Mouse (Mus musculus) E14TG2a.4 (cell line): Measurements from ENCODE around the gene Slc25a23.

ENCODE experiments used
- H3K27me3 ChIP-seq: 2 replicates; pipeline ENCODE4 v1.6.1; 2014; ENCODE audit warnings: low read length, control low read depth; ENCODE audit not compliant: insufficient read depth
- H3K36me3 ChIP-seq: 2 replicates; pipeline ENCODE4 v1.6.1; 2014; ENCODE audit warnings: low read length, control low read depth; ENCODE audit not compliant: insufficient read depth
- H3K4me1 ChIP-seq: replicated peaks from 2 replicates; pipeline ENCODE4 v1.6.1; 2014; ENCODE audit warnings: low read depth, low read length, control low read depth
- H3K4me3 ChIP-seq: replicated peaks from 2 replicates; pipeline ENCODE4 v1.5.1; 2014; ENCODE audit warnings: mild to moderate bottlenecking, low read length
- H3K9me3 ChIP-seq: 2 replicates; pipeline ENCODE4 v1.6.1; 2014; ENCODE audit warnings: low read length, control low read depth
- CTCF ChIP-seq: conservative IDR thresholded peaks from 2 replicates; pipeline ENCODE4 v1.5.1; 2014; ENCODE audit warnings: low read length
- NANOG ChIP-seq: IDR thresholded peaks from 2 replicates; pipeline ENCODE4 v1.6.1; 2014; ENCODE audit warnings: borderline replicate concordance, low read length, mixed read lengths
- POU5F1 ChIP-seq: IDR thresholded peaks from 2 replicates; pipeline ENCODE4 v1.6.1; 2014; ENCODE audit warnings: low read length, borderline replicate concordance

The Slc25a23 gene

DNA sequence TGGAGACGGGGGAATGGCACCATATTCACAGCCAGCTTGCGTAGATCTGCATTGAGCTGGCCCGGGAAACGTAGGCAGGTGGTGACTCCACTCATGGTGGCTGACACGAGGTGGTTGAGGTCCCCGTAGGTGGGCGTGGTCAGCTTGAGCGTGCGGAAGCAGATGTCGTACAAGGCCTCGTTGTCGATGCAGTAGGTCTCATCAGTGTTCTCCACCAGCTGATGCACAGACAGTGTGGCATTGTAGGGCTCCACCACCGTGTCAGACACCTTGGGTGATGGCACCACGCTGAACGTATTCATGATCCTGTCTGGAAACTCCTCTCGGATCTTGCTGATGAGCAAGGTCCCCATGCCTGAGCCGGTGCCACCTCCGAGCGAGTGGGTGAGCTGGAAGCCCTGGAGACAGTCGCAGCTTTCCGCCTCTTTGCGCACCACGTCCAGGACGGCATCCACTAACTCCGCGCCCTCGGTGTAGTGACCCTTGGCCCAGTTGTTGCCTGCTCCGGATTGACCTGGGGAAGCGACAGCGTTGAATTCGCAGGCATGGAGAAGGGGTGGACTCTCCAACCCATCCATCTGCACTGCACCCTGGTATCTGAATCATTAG lies 21.7 kb upstream of the Slc25a23 start:
- no peaks in the 10 kb centered on the region for H3K36me3 ChIP-seq

DNA sequence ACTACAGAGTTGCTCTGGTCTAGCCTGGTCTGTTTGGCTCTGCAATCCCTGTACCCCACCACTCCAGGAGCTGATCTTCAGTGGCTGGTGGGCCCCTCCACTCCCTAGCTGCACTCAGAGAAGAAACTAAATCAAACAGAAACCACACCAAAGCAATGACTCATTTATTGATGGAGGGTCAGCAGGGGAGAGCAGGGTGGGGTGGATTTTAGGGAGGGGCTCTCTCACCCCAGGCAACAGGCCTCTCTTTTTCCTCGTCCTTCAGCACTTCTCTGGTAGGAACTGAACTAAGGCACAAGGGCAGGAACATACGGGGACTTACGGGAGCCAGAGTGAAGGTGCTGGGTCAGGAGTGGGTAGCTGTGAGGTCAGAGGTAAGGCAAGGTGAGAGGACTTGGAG lies 20.3 kb upstream of the Slc25a23 start:
- no peaks in the 10 kb centered on the region for H3K9me3 ChIP-seq
- peaks cover 43% of the 10 kb centered on the region for H3K4me1 ChIP-seq
- H3K27me3 ChIP-seq: peaks cover 39% of the 10 kb centered on the region
- no peak for TF ChIP-seq POU5F1
- TF ChIP-seq CTCF: no peak
- TF ChIP-seq NANOG: no peak
- H3K36me3 ChIP-seq: no peaks in the 10 kb centered on the region
- H3K4me3 ChIP-seq: no peak overlapping the region

More for the DNA sequence above, 21.7 kb upstream of the Slc25a23 start:
- TF ChIP-seq CTCF: no peak
- no peak for TF ChIP-seq NANOG
- TF ChIP-seq POU5F1: no peak
- H3K4me3 ChIP-seq: no peak overlapping the region; the same call in 1 of the 2 replicates
- H3K9me3 ChIP-seq: no peaks in the 10 kb centered on the region
- H3K4me1 ChIP-seq: peaks cover 43% of the 10 kb centered on the region
- H3K27me3 ChIP-seq: peaks cover 44% of the 10 kb centered on the region

DNA sequence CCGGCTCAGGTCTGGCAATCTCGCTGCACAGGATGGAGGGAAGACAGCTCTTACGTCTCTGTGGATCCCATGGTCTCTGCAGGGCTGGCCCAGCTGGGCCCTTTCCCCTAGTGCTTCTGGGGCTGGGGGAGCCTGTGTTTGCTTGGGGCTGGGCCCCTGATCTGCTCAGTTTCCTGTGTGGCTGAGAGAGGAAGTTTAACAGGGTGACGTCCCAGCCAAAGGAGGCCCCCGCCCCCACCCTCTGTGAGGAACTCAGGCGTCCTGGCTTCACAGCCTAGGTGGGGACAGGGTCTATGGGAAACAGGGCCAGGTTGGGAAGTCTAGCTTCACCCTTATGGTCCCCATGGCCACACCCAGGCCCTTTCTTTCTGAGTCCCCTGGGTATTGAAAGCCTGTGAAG lies 18.7 kb upstream of the Slc25a23 start, which contains the start of gene Dennd1c:
Dennd1c (minus strand) TSS at position 179 of the 400 bp plus-strand sequence.
- no peaks in the 10 kb centered on the region for H3K9me3 ChIP-seq
- no peaks in the 10 kb centered on the region for H3K36me3 ChIP-seq
- H3K4me1 ChIP-seq: peaks cover 53% of the 10 kb centered on the region
- peaks cover 35% of the 10 kb centered on the region for H3K27me3 ChIP-seq
- H3K4me3 ChIP-seq: no peak within 1 kb of the TSS
- TF ChIP-seq CTCF: no peak

DNA sequence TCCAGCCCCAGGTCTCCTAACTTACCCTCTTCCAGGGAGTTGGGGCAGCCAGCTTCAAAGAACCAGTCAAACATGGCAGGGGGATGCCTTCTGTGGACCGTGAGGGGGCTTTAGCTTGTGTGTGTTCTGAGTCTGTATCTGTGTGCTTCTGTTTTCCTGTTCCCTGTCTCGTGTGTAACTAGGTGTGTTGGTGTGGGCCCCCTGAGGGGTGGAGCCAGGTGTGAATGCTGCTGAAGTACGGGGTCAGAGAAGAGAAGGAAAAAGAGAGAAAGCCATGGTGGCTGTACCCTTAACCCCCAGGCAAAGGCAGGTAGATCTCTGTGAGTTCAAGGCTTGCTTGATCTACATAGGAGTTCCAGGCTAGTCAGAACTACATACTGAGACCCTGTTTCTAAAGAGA lies 17.3 kb upstream of the Slc25a23 start:
- Histone ChIP-seq H3K4me3 (no peak overlapping the region), H3K27me3 (peaks cover 41% of the 10 kb centered on the region), H3K36me3 (no peaks in the 10 kb centered on the region), H3K9me3 (no peaks in the 10 kb centered on the region), H3K4me1 (peaks cover 61% of the 10 kb centered on the region)
- no peak for TF ChIP-seq CTCF
- no peak for TF ChIP-seq NANOG
- TF ChIP-seq POU5F1: no peak

DNA sequence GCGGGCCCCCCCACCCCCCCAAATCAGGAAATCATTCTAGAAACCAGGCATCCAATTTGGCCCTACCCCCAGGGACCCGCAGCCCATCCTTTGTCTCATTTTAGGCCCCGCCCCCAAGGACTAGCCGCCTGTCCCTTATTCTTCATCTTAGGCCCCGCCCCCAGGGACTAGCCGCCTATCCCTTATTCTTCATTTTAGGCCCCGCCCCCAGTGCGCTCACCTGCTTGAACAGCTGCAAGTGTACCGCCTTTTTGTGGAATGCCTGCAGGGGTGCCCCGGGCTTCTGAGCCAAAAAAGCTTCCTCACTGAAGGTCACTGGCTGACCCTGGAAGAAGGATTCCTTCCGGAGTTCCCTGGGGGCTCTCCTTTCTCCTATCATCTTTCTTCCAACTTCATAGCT lies 11.0 kb upstream of the Slc25a23 start:
- peaks cover 5% of the 10 kb centered on the region; the same call in 1 of the 2 replicates for H3K36me3 ChIP-seq
- no peak for TF ChIP-seq POU5F1
- peak; percentile 16; the same call in 1 of the 2 replicates for TF ChIP-seq NANOG
- no peak for TF ChIP-seq CTCF

DNA sequence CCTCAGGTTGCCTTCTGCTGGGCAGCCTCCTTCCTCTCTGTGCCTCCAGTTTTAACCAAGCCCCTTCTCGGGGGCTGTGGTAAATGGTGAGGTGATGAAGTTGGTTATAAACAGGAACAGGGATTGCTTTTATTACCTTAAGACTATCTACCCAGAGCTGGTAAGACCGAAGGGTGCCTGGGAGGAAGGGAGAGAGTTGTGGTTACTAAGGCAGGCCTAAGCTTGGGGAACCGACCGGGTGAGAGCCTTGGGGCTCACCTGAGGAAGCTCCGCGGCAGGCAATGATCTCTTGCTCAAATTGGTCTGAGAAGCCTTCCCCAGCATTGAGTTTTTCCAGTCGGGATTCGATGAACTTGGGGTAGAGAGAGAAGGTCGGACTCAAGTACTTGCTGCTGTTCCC lies 10.6 kb upstream of the Slc25a23 start:
- peak overlapping the region; percentile 52 for H3K4me3 ChIP-seq

More for the DNA sequence above, 11.0 kb upstream of the Slc25a23 start:
- Histone ChIP-seq H3K27me3 (peaks cover 30% of the 10 kb centered on the region), H3K9me3 (no peaks in the 10 kb centered on the region), H3K4me3 (peak overlapping the region; percentile 26; the same call in 1 of the 2 replicates), H3K4me1 (peaks cover 55% of the 10 kb centered on the region)

DNA sequence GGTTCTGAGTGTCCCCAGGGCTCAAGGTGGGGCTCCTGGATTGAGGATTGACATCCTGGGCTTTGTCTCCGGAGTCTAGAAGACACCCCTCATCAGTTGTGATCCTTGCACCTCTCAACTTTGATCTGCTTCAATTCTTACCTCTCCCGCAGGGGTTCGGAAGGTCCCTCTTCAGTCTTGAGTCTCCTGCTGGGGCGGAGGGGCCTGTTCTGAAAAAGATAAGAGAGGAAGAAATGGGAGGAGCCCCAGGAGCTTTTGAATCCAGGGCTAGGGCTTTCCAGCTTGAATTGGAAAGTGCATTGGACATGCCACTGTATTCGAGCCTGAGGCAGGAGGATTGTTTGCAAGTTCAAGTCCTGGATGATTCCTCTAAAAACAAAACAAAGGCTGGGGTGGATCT lies 7.2 kb upstream of the Slc25a23 start:
- Histone ChIP-seq H3K27me3 (peaks cover 37% of the 10 kb centered on the region), H3K9me3 (no peaks in the 10 kb centered on the region), H3K4me3 (no peak overlapping the region), H3K36me3 (peaks cover 13% of the 10 kb centered on the region; the same call in 1 of the 2 replicates), H3K4me1 (peaks cover 67% of the 10 kb centered on the region)
- TF ChIP-seq CTCF (no peak), POU5F1 (no peak), NANOG (no peak)

More for the DNA sequence above, 10.6 kb upstream of the Slc25a23 start:
- H3K9me3 ChIP-seq: no peaks in the 10 kb centered on the region
- peaks cover 8% of the 10 kb centered on the region; the same call in 1 of the 2 replicates for H3K36me3 ChIP-seq
- no peak for TF ChIP-seq NANOG
- no peak for TF ChIP-seq POU5F1
- no peak for TF ChIP-seq CTCF
- H3K27me3 ChIP-seq: peaks cover 30% of the 10 kb centered on the region
- H3K4me1 ChIP-seq: peaks cover 59% of the 10 kb centered on the region

DNA sequence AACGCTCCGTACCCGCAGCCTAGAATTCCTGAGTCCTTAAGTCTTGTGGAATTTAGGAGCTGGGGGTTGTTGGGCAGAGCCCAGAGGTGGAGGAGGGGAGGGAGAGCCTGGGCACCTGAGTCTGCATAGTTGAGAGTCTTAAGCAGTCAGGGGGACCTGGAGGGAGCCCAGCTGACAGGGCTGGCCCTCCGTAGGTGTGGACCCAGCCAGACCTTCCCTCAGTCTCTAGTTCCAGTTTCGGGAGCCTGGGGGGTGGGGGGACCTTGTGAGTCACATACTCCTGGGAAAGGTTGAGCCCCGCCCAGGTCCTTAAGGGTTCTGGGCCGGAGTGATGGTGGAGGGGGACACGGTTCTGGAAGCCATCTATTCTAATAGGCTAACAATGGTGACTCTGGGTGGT lies 3.4 kb upstream of the Slc25a23 start:
- H3K36me3 ChIP-seq: peaks cover 13% of the 10 kb centered on the region; the same call in 1 of the 2 replicates
- H3K9me3 ChIP-seq: no peaks in the 10 kb centered on the region
- peaks cover 72% of the 10 kb centered on the region for H3K4me1 ChIP-seq
- peak overlapping the region; percentile 81 for H3K4me3 ChIP-seq
- H3K27me3 ChIP-seq: peaks cover 53% of the 10 kb centered on the region
- TF ChIP-seq NANOG (no peak), POU5F1 (no peak), CTCF (no peak)
